15 mouse cellular contexts compared by ENCODE assay signal in genomic region chr7:122309909-122310725, GRCm38 (mm10). TPM values are rescaled to one million over a fixed set of nuclear protein-coding genes. Genes with fewer than 3 reads are reported as not detected.
A peak's percentile ranks its signal among the peaks of the same experiment; 100 is the strongest.
DNase-seq lines count a peak whose midpoint lies in the region; TF ChIP-seq lines count a peak whose summit lies in the region.
"Had no signal": no experiment of that assay in that cellular context is flagged by ENCODE, and none has a peak within 500 bp of the region (broad histone marks: within the 10 kb centered on the region; RNA-seq: fewer than 3 reads in every experiment).

No protein-coding gene starts in this region.

- H3K27ac ChIP-seq in left cerebral cortex, adult 2 months, result peak overlapping the region; percentile 45
- H3K27ac ChIP-seq in CH12.LX (ENCODE audit: insufficient read depth, low read depth), result peak overlapping the region; percentile 99
- H3K27ac ChIP-seq in limb, embryonic 10.5 days, result no peak overlapping the region
- peak overlapping the region; percentile 66 for H3K27ac ChIP-seq in small intestine, adult 2 months (ENCODE audit: insufficient read depth, low read depth, low read length)
- H3K27ac ChIP-seq: hindbrain, embryonic 12.5 days; neural tube, embryonic 15.5 days had no signal

- peaks cover 34% of the 10 kb centered on the region for H3K9me3 ChIP-seq in CH12.LX (replicated peaks; ENCODE audit: low read length)
- no peaks in the 10 kb centered on the region for H3K9me3 ChIP-seq in limb, embryonic 10.5 days (replicated peaks)
- H3K9me3 ChIP-seq: hindbrain, embryonic 12.5 days; neural tube, embryonic 15.5 days had no signal

- H3K9ac ChIP-seq in CH12.LX (ENCODE audit: insufficient read depth, low read depth), result peak overlapping the region; percentile 91
- H3K9ac ChIP-seq: hindbrain, embryonic 12.5 days; neural tube, embryonic 15.5 days had no signal

- no peaks in the 10 kb centered on the region for H3K27me3 ChIP-seq in CH12.LX (replicated peaks)
- 0 out of 2 replicates have a peak, but pooled peaks cover 11% of the 10 kb centered on the region for H3K27me3 ChIP-seq in limb, embryonic 10.5 days (ENCODE audit: low read depth, poor library complexity, severe bottlenecking)
- H3K27me3 ChIP-seq in small intestine, adult 2 months (ENCODE audit: control insufficient read depth, insufficient read depth, low read length), result no peaks in the 10 kb centered on the region
- H3K27me3 ChIP-seq: hindbrain, embryonic 12.5 days; neural tube, embryonic 15.5 days had no signal

- no peak overlapping the region for H3K4me3 ChIP-seq in left cerebral cortex, adult 2 months
- H3K4me3 ChIP-seq in CH12.LX (replicated peaks in 1 of 3; ENCODE audit: low read depth in 2 of 3, low read length in 2 of 3, poor library complexity in 1 of 3), result peak overlapping the region in 2 of 3 experiments; percentile 14 to 46
- no peak overlapping the region for H3K4me3 ChIP-seq in limb, embryonic 10.5 days
- peak overlapping the region; percentile 14; the same call in 1 of the 2 replicates for H3K4me3 ChIP-seq in small intestine, adult 2 months (ENCODE audit: low read depth, low read length)
- H3K4me3 ChIP-seq: hindbrain, embryonic 12.5 days; neural tube, embryonic 15.5 days had no signal

- H3K79me2 ChIP-seq in CH12.LX (replicated peaks; ENCODE audit: control insufficient read depth, extremely low read depth, insufficient read depth, poor library complexity, severe bottlenecking), result peaks cover 96% of the 10 kb centered on the region

- intact Hi-C loops in left cerebral cortex, adult 2 months (cut with DNase I), result no loop called here

- no peak for TF ChIP-seq CTCF in left cerebral cortex, adult 2 months (IDR thresholded peaks at IDR 0.05)
- TF ChIP-seq CTCF in CH12.LX (conservative IDR thresholded peaks at IDR 0.05 in 1 of 2, IDR thresholded peaks at IDR 0.05 in 1 of 2; ENCODE audit: low read depth in 2 of 2, low read length in 2 of 2), result no peak
- TF ChIP-seq CTCF in small intestine, adult 2 months (IDR thresholded peaks at IDR 0.05; ENCODE audit: extremely low read depth, insufficient read length, insufficient replicate concordance, low read depth, low read length), result no peak

- dilution Hi-C loops in CH12.LX (cut with MboI; ENCODE audit: extremely low pct_ligation_motif_present, extremely low pct_unique_long_range_greater_than_20kb, low sequenced_read_pairs), result no loop called here

- TF ChIP-seq RAD21 in CH12.LX (IDR thresholded peaks at IDR 0.05; ENCODE audit: low read depth, low read length), result no peak; the same call in 1 of the 2 replicates

- WGBS in limb, embryonic 10.5 days, result 47% methylated on average over 14 of the region's 14 CpGs
- WGBS in small intestine, adult 2 months, result 61% methylated on average over 14 of the region's 14 CpGs

- H3K4me1 ChIP-seq in CH12.LX (ENCODE audit: control insufficient read depth in 1 of 2, insufficient read depth in 2 of 2), result peaks cover 26 to 80% of the 10 kb centered on the region in 2 experiments
- H3K4me1 ChIP-seq in limb, embryonic 10.5 days, result peaks cover 42% of the 10 kb centered on the region
- H3K4me1 ChIP-seq in small intestine, adult 2 months (ENCODE audit: control insufficient read depth, insufficient read depth, insufficient read length, low read length), result no peaks in the 10 kb centered on the region

- peaks cover 23 to 78% of the 10 kb centered on the region in 2 experiments for H3K36me3 ChIP-seq in CH12.LX (replicated peaks in 1 of 2; ENCODE audit: control insufficient read depth in 1 of 2, insufficient read depth in 1 of 2, low read length in 1 of 2)
- no peaks in the 10 kb centered on the region for H3K36me3 ChIP-seq in limb, embryonic 10.5 days
- H3K36me3 ChIP-seq in small intestine, adult 2 months (ENCODE audit: control insufficient read depth, insufficient read depth, low read length), result no peaks in the 10 kb centered on the region
- H3K36me3 ChIP-seq: G1E; hindbrain, embryonic 12.5 days; neural tube, embryonic 15.5 days had no signal

- no peak for DNase-seq in left cerebral cortex, adult 2 months (ENCODE audit: extremely low spot score in 1 of 2, low spot score in 2 of 2)
- no peak for DNase-seq in left cerebral cortex, adult 11 months (ENCODE audit: low spot score)
- peak; percentile 83 for DNase-seq in CH12.LX (ENCODE audit: extremely low read depth)
- DNase-seq in limb, embryonic 10.5 days (ENCODE audit: low spot score), result peak; percentile 35
- DNase-seq in adrenal gland, adult 2 months, result no peak
- no peak for DNase-seq in kidney, postnatal 25 days
- DNase-seq in urinary bladder, postnatal 36 days (ENCODE audit: low spot score in 2 of 2), result no peak
- DNase-seq: adrenal gland, postnatal 36 days; kidney, postnatal 14 days; left cerebral cortex, postnatal 4 days; lung, adult 18-20 months had no signal

- peak; percentile 77; the same call in 1 of the 2 replicates for TF ChIP-seq EP300 in CH12.LX (IDR thresholded peaks at IDR 0.05; ENCODE audit: low read length)

- in situ Hi-C loops in CH12.LX (cut with MboI; ENCODE audit: low pct_ligation_motif_present, low pct_unique_long_range_greater_than_20kb, low sequenced_read_pairs), result loop anchor here (5.0 kb wide), 1 partner anchor 82 kb away; no protein-coding TSS in a partner anchor

- TF ChIP-seq POLR2A in CH12.LX (IDR thresholded peaks at IDR 0.05; ENCODE audit: low read depth, low read length), result peak; percentile 34; the same call in 1 of the 2 replicates
- no peak for TF ChIP-seq POLR2A in small intestine, adult 2 months (IDR thresholded peaks at IDR 0.05; ENCODE audit: low read depth, low read length)

- H3K4me2 ChIP-seq in CH12.LX (ENCODE audit: insufficient read depth, low read depth, poor library complexity, severe bottlenecking), result peak overlapping the region; percentile 99
- H3K4me2 ChIP-seq: hindbrain, embryonic 12.5 days; neural tube, embryonic 15.5 days had no signal

TF ChIP-seq in CH12.LX, 34 proteins besides CTCF, POLR2A, EP300 and RAD21:
- TF ChIP-seq JUND (conservative IDR thresholded peaks at IDR 0.05; ENCODE audit: low read depth, low read length), result peak; percentile 42; the same call in 1 of the 2 replicates
- TF ChIP-seq MAZ (IDR thresholded peaks at IDR 0.05; ENCODE audit: low read depth, low read length), result peak; percentile 70; the same call in 1 of the 2 replicates
- TF ChIP-seq KAT2A (IDR thresholded peaks at IDR 0.05; ENCODE audit: insufficient replicate concordance, low read length), result no peak
- TF ChIP-seq ZKSCAN1 (IDR thresholded peaks at IDR 0.05; ENCODE audit: borderline replicate concordance, low read depth, low read length), result no peak
- 0 out of 2 replicates have a peak, but pooled peaks have one; percentile 5 for TF ChIP-seq TBP (conservative IDR thresholded peaks at IDR 0.05; ENCODE audit: low read depth, low read length)
- peak; percentile 6; the same call in 1 of the 2 replicates for TF ChIP-seq SMC3 (IDR thresholded peaks at IDR 0.05; ENCODE audit: low read depth, low read length)
- peak; percentile 85; the same call in 1 of the 2 replicates for TF ChIP-seq MEF2A (IDR thresholded peaks at IDR 0.05; ENCODE audit: borderline replicate concordance, low read depth, low read length)
- TF ChIP-seq ZNF384 (IDR thresholded peaks at IDR 0.05; ENCODE audit: low read depth, low read length), result no peak
- TF ChIP-seq TCF12 (IDR thresholded peaks at IDR 0.05; ENCODE audit: low read depth, low read length), result 0 out of 2 replicates have a peak, but pooled peaks have one; percentile 19
- TF ChIP-seq CHD1 (IDR thresholded peaks at IDR 0.05; ENCODE audit: low read depth, low read length), result 0 out of 2 replicates have a peak, but pooled peaks have one; percentile 66
- TF ChIP-seq CHD2 (IDR thresholded peaks at IDR 0.05; ENCODE audit: low read length), result 0 out of 2 replicates have a peak, but pooled peaks have one; percentile 56
- peak; percentile 12; the same call in 1 of the 2 replicates for TF ChIP-seq BHLHE40 (IDR thresholded peaks at IDR 0.05; ENCODE audit: low read depth, low read length)
- TF ChIP-seq HCFC1 (IDR thresholded peaks at IDR 0.05; ENCODE audit: low read depth, low read length), result no peak; the same call in 1 of the 2 replicates
- TF ChIP-seq USF1 (IDR thresholded peaks at IDR 0.05; ENCODE audit: low read depth, low read length), result no peak
- TF ChIP-seq SIN3A (IDR thresholded peaks at IDR 0.05; ENCODE audit: low read length), result peak; percentile 73
- no peak for TF ChIP-seq ZMIZ1 (IDR thresholded peaks at IDR 0.05; ENCODE audit: low read depth, low read length)
- 0 out of 2 replicates have a peak, but pooled peaks have one; percentile 5 for TF ChIP-seq MAFK (IDR thresholded peaks at IDR 0.05; ENCODE audit: insufficient replicate concordance, low read length)
- TF ChIP-seq IRF4 (IDR thresholded peaks at IDR 0.05; ENCODE audit: low read depth, low read length), result 0 out of 2 replicates have a peak, but pooled peaks have one; percentile 3
- no peak for TF ChIP-seq GABPA (IDR thresholded peaks at IDR 0.05; ENCODE audit: insufficient replicate concordance, low read depth, low read length)
TF ChIP-seq in CH12.LX: peak in this region for 12.

RNA-seq across cellular contexts. Expression of gene Prkcb, which starts 21.6 kb away (rescaled TPM):
- total RNA-seq in left cerebral cortex, adult 2 months (2021), result 100 to 1,000 TPM; 964 to 986 TPM
- total RNA-seq in CH12.LX (2012; rRNA removed) (270 and 337 TPM in 2 replicates), CH12.LX (2014; rRNA removed) (289 and 323 TPM in 2 replicates)
- polyA plus RNA-seq in CH12.LX (2012; ENCODE audit: insufficient read length, low read depth), result 381 and 463 TPM in 2 replicates
- polyA plus RNA-seq in limb, embryonic 10.5 days (2016; fragmentation: Nextera tagmentation; extraction: Ambion mirVana), result 3.7 and 6.0 TPM in 2 replicates
- polyA plus RNA-seq in small intestine, adult 2 months (2012; rRNA removed), result 4.1 and 6.1 TPM in 2 replicates
- total RNA-seq in adrenal gland, adult 2 months (2021), result 10 to 100 TPM; 13.2 to 21.3 TPM
- polyA plus RNA-seq in adrenal gland, adult 2 months (2012; rRNA removed), result 5.0 and 5.1 TPM in 2 replicates
- polyA plus RNA-seq: G1E had no signal

Comparison
In these comparisons a context has a peak if more than half of its experiments do, and no peak if none do; other contexts are left out.
1. DNase-seq: peak in CH12.LX (single experiment) and limb, embryonic 10.5 days (single experiment); none in left cerebral cortex, adult 2 months (0 of 2), left cerebral cortex, adult 11 months (single experiment), adrenal gland, adult 2 months (single experiment), kidney, postnatal 25 days (0 of 2) and urinary bladder, postnatal 36 days (0 of 2).
2. H3K4me3 ChIP-seq: peak in CH12.LX (2 of 3) and small intestine, adult 2 months (single experiment); none in left cerebral cortex, adult 2 months (single experiment) and limb, embryonic 10.5 days (single experiment).
3. RNA of gene Prkcb, which starts 21.6 kb away (polyA plus RNA-seq): 381 to 463 TPM in CH12.LX; 4.1 to 6.1 TPM in small intestine, adult 2 months, 5.0 to 5.1 TPM in adrenal gland, adult 2 months and 3.7 to 6.0 TPM in limb, embryonic 10.5 days; every median in the first group is over 10 times any median in the second.